Mouse (Mus musculus): Measurements from ENCODE around the gene Nrbp1.

GRCm38 (mm10) chr5:31219474-31219873 is 21.2 kb upstream of the Nrbp1 start:
- TF ChIP-seq CTCF (IDR thresholded peaks at IDR 0.05; ENCODE audit: low read depth) (no peak), EP300 (IDR thresholded peaks at IDR 0.05; ENCODE audit: low read depth) (no peak)
